Mouse (Mus musculus): ENCODE results near the gene Gm4791. TPM values are rescaled to one million over a fixed set of nuclear protein-coding genes. Genes with fewer than 3 reads are reported as not detected.

Gm4791 gene
- not detected in 2 replicates for polyA plus RNA-seq (2015; fragmentation: Nextera tagmentation; extraction: Ambion mirVana)

DNA sequence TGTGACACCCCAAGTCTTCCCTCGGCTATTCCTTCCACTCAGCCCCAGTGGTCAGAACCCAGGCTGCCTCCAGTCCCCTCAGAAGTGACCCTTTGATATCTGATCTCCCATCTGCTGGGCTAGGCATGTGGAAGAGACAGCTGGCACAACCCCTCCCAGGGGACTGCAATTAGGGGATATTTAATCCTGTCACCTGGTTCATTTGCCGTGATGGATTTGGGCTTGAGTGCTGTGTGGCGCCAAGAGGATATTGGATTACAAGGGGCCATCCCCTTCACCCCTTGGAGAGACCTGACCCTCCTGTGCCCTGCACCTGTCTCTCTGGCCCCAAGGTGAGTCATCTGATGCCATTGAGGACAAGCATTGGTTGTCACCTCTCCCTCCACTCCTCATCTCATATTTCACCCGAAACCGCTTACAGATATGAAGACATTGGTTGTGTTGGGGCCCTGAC is at the start of gene Gm4791:
Gm4791 (plus strand) TSS at position 404 of the 454 bp plus-strand sequence.
- Histone ChIP-seq H3K9me3 (no peaks in the 10 kb centered on the region), H3K4me2 (no peak within 1 kb of the TSS), H3K4me3 (no peak within 1 kb of the TSS), H3K9ac (no peak within 1 kb of the TSS), H3K4me1 (no peaks in the 10 kb centered on the region), H3K27ac (no peak within 1 kb of the TSS), H3K27me3 (replicated peaks) (no peaks in the 10 kb centered on the region), H3K36me3 (replicated peaks) (no peaks in the 10 kb centered on the region)
- ATAC-seq (replicated peaks) = no peak
- WGBS = 51% methylated on average over 5 of the region's 5 CpGs

DNA sequence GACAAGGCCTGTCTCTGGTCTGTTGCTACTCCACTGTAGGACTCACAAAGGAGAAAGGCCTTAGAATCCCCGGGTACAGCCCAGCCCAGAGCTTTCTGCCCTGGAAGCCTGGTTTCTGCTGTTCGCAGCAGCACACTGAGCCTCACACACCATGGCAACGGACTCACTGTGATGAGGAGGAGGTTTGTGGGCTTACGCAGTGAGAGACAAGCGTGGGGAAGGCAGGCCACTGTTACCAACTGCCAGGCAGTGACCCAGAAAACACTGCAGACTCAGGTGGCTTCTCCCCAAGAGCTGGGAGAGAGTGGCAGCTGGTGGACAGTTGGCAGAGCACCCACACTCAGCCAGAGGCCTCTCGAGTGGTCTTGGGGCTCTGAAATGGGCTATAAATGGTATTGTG is 42.3 kb upstream of the Gm4791 start:
- Histone ChIP-seq H3K4me3 (no peak overlapping the region), H3K9ac (no peak overlapping the region), H3K4me2 (no peak overlapping the region), H3K9me3 (no peaks in the 10 kb centered on the region), H3K27me3 (replicated peaks) (no peaks in the 10 kb centered on the region), H3K4me1 (peaks cover 9% of the 10 kb centered on the region), H3K27ac (no peak overlapping the region), H3K36me3 (replicated peaks) (no peaks in the 10 kb centered on the region)
- WGBS = 45% methylated on average over 6 of the region's 6 CpGs
- 0 out of 2 replicates have a peak, but pooled peaks have one; percentile 48 for ATAC-seq (replicated peaks)

DNA sequence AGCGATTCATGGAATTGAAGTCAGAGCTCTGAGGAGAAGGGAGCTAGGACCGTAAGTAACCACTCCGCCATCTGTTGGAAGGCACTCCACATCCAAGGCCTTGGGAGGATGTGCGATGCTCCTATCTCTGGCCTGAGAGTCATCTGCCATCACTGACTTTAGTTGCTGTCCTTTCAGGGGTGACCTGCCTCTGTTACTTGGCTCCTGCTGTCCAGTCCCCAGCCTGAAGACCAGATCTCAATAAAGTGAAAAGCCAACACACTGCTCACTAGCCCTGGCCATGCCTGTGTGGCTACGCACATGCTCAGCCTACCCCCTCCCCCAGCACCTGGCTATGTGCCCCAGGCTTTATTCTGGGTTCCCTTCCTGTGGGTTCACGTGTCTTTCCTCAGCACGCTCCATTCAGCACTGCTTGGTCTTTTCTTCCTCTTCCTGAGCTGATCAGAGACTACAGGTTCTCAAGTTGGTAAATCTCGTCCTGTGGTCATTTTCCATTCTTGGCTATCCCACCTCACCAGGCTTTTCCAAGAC is 41.1 kb upstream of the Gm4791 start:
- WGBS = 82% methylated on average over 8 of the region's 8 CpGs

DNA sequence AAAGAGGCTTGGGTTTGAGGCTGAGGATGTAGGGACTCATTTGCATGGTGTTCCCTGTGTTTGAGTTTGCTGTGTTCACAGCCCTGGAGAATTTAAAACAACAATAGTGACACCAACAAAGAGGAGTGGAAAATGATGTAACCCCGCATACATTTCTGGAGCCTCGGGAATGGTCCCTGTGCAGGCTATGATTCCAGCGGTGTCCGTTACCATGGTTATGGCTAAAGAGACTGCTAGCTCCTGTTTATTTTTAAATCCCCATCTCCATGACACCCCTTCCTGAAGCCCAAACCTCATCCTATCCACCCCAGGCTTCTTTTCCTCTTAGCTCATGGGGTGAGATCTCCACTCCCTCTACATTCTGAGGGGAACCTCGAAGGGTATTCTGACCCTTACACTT is 32.5 kb upstream of the Gm4791 start:
- Histone ChIP-seq H3K4me1 (peaks cover 9% of the 10 kb centered on the region; the same call in 1 of the 2 replicates), H3K27ac (no peak overlapping the region), H3K9ac (no peak overlapping the region), H3K4me3 (no peak overlapping the region), H3K36me3 (replicated peaks) (no peaks in the 10 kb centered on the region), H3K27me3 (replicated peaks) (no peaks in the 10 kb centered on the region), H3K9me3 (no peaks in the 10 kb centered on the region), H3K4me2 (no peak overlapping the region)
- WGBS = 30% methylated on average over 5 of the region's 5 CpGs
- ATAC-seq (replicated peaks) = 0 out of 2 replicates have a peak, but pooled peaks have one; percentile 30

More for the DNA sequence above, 41.1 kb upstream of the Gm4791 start:
- Histone ChIP-seq H3K27ac (no peak overlapping the region), H3K36me3 (replicated peaks) (no peaks in the 10 kb centered on the region), H3K4me2 (no peak overlapping the region), H3K27me3 (replicated peaks) (no peaks in the 10 kb centered on the region), H3K9me3 (no peaks in the 10 kb centered on the region), H3K4me3 (no peak overlapping the region), H3K4me1 (peaks cover 9% of the 10 kb centered on the region), H3K9ac (no peak overlapping the region)
- no peak for ATAC-seq (replicated peaks)

DNA sequence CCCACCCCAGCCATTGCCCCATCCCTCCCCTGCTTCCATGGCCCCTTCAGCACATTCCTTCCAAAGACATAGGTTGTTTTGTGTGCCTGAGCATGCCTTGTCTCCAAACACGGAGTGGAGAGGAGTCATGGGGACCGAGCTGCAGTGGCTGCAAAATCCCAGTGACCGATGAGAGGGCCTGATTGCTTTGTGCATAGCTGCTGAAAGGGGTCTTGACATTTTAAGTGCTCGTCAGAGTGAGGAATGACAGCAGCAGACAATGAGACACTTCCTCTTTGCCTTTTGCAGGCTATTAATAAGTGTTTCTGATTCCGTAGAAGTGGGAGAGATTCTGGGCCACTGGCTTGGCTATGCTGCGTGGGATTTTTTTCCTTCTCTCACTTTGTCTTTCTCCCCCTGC is 29.6 kb upstream of the Gm4791 start:
- Histone ChIP-seq H3K4me1 (peaks cover 9% of the 10 kb centered on the region; the same call in 1 of the 2 replicates), H3K27ac (no peak overlapping the region), H3K4me2 (no peak overlapping the region), H3K27me3 (replicated peaks) (no peaks in the 10 kb centered on the region), H3K4me3 (no peak overlapping the region), H3K9ac (no peak overlapping the region), H3K9me3 (no peaks in the 10 kb centered on the region), H3K36me3 (replicated peaks) (no peaks in the 10 kb centered on the region)
- WGBS = 29% methylated on average over 6 of the region's 6 CpGs
- 0 out of 2 replicates have a peak, but pooled peaks have one; percentile 30 for ATAC-seq (replicated peaks)

DNA sequence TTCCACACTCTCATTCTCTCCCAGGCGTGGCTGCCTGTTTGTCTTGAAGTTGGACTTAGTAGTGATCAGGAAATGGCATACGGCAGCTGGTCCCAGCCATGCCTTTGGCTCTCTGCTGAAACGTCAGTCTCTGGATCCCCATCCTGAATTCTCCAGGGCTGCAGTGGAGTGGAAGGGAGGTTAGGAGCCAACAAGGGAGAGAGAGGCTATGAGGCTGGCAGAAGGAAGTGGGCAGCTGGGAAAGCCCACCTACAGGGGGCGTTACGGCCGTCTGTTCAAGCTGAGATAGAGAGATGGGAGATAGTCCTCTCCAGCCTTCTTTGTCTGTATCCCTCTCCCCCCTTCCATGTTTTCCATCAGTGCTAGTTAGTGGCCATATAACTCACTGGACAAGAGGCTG is 29.1 kb upstream of the Gm4791 start:
- Histone ChIP-seq H3K4me2 (no peak overlapping the region), H3K27ac (no peak overlapping the region), H3K9ac (no peak overlapping the region), H3K27me3 (replicated peaks) (no peaks in the 10 kb centered on the region), H3K4me3 (no peak overlapping the region), H3K36me3 (replicated peaks) (no peaks in the 10 kb centered on the region), H3K4me1 (peaks cover 9% of the 10 kb centered on the region; the same call in 1 of the 2 replicates), H3K9me3 (no peaks in the 10 kb centered on the region)
- WGBS = 55% methylated on average over 6 of the region's 6 CpGs
- ATAC-seq (replicated peaks) = no peak

DNA sequence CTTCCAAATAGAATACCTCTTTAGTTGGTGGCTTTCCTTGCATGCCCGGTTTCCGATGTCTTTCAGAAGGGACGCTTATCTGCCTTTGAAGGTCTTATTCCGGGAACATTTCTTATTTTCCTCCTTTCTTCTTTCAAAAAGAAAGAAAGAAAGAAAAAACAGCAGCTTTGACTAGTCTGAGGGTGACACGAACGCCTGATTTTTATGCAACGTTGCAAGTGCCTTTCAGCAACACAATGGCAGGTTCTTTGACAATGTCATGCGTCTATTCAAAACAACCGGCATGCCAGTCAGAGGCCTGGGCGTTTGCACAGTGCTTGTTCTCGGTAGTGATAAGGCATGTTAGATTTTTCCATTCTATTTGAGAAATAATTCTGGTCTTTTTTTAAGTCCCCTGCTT is 19.7 kb upstream of the Gm4791 start:
- 13% methylated on average over 11 of the region's 11 CpGs for whole genome bisulfite sequencing
- Histone ChIP-seq H3K4me2 (no peak overlapping the region), H3K27me3 (replicated peaks) (no peaks in the 10 kb centered on the region), H3K36me3 (replicated peaks) (no peaks in the 10 kb centered on the region), H3K4me3 (no peak overlapping the region), H3K27ac (no peak overlapping the region), H3K9ac (no peak overlapping the region), H3K4me1 (peaks cover 9% of the 10 kb centered on the region), H3K9me3 (no peaks in the 10 kb centered on the region)
- ATAC-seq (replicated peaks) = no peak

DNA sequence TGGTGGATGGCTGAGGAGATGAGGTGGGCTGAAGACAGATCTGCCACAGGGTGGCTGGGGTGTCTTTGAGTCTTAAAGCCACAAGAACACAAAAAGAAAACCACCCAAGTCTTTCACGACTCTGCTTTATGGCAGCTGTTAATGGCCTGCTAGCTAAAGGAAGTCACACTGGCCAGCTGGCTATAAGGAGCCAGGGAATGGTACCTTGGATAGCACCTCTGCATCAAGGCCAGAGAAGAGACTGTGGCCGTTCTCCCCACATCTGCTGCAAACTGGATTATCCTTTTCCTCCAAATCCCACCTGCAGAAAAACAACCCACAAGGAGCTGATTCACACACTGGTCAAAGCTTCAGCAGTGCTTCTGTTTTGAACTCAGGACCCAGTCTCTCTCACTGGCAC is 18.4 kb upstream of the Gm4791 start:
- H3K9ac ChIP-seq = no peak overlapping the region
- no peak overlapping the region for H3K4me3 ChIP-seq
- WGBS = 65% methylated on average over 2 of the region's 2 CpGs
- ATAC-seq (replicated peaks) = no peak
- no peaks in the 10 kb centered on the region for H3K36me3 ChIP-seq (replicated peaks)
- H3K27me3 ChIP-seq (replicated peaks) = no peaks in the 10 kb centered on the region
- no peaks in the 10 kb centered on the region for H3K9me3 ChIP-seq
- no peak overlapping the region for H3K4me2 ChIP-seq
- peaks cover 9% of the 10 kb centered on the region for H3K4me1 ChIP-seq
- H3K27ac ChIP-seq = no peak overlapping the region

DNA sequence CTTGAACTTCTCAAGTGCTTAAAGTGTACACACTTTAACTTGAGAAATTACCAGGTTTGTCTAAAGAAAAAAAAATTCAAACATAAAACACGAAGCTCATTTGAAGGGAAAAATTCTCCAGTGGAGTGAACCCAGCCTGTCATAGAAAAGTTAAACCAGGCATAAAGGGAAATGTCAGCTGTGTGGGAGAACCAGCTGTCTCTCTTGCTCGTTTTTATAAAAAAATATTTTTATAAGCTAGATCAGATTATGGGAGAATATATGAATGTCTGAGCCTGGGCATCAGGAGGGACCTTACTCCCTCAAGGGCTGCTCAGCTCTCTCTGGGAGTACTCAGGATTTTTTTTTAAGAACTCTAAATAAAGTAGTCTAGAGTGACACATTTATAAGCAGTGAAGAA is 15.1 kb upstream of the Gm4791 start:
- Histone ChIP-seq H3K9me3 (no peaks in the 10 kb centered on the region), H3K9ac (no peak overlapping the region), H3K36me3 (replicated peaks) (no peaks in the 10 kb centered on the region), H3K4me3 (no peak overlapping the region), H3K4me1 (peaks cover 5% of the 10 kb centered on the region), H3K27me3 (replicated peaks) (no peaks in the 10 kb centered on the region), H3K4me2 (no peak overlapping the region), H3K27ac (no peak overlapping the region)
- ATAC-seq (replicated peaks) = no peak
- WGBS = 64% methylated on average over 2 of the region's 2 CpGs

DNA sequence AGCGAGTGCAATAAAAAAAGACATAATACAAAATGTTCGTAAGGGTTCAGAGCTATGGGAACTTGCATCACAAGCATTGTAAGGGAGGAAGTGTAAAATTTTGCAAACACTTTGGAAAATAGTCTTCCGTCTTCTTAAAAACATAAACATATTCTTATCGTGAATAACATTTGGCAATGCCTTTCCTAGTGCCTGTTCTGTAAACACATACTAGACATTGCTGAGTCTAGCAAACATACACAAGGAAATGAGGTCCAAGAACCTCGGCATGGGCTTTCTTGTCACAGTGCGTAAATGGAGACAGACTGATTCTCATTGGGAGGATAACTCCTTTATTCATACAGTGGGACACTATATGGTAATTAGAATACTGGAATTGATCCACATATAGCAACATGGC is 43.0 kb downstream of the Gm4791 start:
- 87% methylated on average over 6 of the region's 6 CpGs for WGBS

More for the DNA sequence above, 43.0 kb downstream of the Gm4791 start:
- ATAC-seq (replicated peaks) = no peak
- H3K9ac ChIP-seq = no peak overlapping the region
- no peaks in the 10 kb centered on the region for H3K4me1 ChIP-seq
- H3K9me3 ChIP-seq = no peaks in the 10 kb centered on the region
- no peaks in the 10 kb centered on the region for H3K27me3 ChIP-seq (replicated peaks)
- no peak overlapping the region for H3K4me3 ChIP-seq
- H3K36me3 ChIP-seq (replicated peaks) = no peaks in the 10 kb centered on the region
- H3K4me2 ChIP-seq = no peak overlapping the region
- no peak overlapping the region for H3K27ac ChIP-seq

Data from midbrain, embryonic 15.5 days (tissue).